Mouse (Mus musculus): ENCODE results near the gene Zc3h15.

Zc3h15 gene

DNA sequence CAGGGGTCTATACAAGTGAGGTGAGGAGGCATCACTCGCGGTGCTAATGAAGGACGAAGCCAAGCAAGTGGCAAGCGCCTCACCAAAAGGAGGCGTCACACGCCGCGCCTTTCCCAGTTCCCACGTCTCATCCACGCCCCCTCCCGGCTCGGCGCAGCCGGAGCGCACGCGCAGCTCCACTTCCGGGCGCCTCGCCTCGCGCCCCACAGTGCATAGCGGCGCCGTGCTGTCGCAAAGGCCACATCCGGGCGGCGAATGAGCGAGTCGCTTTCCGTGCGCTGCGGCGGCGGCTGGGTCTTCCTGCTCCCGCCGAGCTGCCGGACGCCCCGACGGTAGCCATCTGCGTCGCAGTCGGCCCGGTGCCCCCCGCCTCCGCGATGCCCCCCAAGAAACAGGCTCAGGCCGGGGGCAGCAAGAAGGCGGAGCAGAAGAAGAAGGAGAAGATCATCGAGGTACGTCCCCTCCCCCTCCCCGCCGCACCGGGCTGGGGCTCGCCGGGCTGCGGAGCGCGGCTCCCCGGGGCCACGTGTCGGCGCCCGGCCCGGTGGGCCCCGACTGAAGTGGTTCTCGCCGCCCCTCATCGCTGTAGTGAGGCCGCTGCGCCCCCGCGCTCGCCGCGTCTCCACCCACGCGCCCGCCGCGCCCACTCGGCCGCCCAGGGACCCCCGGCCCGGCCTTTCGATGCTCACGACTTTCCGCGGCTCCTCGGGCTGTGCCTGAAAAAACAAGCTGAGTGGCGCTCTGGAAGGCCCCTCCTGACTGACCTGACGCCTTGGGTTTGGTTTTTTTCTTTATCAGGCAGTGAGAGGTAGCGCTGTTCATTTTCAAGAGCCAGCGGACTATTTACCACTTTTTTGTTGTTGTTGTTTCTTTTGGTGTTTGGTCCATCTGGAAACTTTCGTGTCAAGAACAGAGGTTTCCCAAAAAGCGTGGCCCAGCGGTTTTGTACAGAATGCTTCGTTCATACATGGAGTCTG lies at the start of gene Zc3h15:
Zc3h15 (plus strand) TSS at position 160 of the 977 bp plus-strand sequence.
- peak; percentile 97 to 98 for DNase-seq

DNA sequence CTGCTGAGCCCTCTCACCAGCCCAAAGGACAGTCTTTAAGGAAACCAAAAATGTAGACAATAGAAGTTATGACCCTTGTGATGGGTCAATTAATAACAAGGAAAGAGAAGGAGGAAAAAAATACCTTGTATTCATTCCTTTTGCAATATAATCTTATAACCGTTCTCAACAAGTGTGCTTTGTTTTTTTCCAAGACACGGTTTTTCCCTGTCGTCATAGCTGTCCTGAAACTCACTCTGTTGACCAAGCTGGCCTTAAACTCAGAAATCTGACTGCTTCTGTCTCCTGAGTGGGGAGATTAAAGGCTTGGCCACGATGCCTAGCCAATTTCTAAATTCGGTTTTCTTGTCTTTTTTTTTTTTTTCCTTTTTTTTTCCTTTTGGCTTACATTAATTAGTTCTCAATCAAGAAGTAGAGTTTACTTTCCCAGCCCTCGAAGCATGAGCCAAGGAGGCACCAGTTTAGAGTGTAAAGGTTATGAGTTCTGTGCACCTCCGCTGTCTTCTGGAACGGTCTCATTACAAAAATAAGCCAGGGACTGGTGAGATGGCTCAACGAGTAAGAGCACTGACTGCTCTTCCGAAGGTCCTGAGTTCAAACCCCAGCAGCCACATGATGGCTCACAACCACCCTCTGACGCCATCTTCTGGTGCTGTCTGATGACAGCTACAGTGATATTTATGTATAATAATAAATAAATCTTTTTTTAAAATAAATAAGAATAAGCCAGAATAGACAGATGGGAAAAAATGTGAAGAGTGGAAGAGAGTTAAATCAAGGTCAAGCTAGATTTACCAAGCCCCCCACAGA lies 23.5 kb upstream of the Zc3h15 start:
- no peak for DNase-seq

DNA sequence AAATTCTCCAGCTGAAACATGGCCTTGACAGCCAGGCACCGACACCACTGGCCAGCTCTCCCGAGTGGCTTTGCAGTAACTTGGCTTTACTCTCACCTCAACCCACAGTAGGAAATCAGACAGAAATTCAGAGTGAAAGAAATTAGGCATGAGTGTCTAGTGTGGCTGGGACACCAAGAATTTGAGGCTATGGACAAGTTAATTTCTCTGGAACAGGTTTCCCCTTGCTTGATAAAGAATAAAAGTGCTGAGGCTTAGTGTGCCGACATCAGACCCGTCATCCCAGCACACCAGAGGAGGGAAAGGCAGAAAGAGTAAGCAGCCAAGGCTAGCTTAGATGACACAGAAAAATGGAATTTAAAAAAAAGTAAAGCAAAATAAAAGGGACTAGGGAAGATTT lies 22.7 kb upstream of the Zc3h15 start:
- DNase-seq = no peak

DNA sequence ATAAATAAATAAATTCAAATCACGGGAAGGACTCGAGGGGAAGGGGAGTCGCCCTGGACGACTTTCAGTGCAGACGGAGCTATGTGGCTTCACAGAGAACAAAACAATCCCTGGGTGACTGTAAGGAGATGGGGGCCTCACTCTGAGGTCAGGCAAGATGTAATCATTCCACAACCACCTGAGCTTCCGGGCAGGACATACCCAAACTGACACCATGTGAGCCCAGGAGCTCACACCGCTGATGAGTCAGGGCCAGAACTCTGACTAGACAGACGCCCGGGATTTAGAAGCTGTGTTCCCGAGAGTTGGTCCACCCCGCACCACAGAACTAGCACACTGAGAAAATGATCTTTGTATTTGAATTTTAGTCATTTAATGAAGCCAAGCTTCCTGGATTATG lies 21.4 kb upstream of the Zc3h15 start:
- DNase-seq = no peak

DNA sequence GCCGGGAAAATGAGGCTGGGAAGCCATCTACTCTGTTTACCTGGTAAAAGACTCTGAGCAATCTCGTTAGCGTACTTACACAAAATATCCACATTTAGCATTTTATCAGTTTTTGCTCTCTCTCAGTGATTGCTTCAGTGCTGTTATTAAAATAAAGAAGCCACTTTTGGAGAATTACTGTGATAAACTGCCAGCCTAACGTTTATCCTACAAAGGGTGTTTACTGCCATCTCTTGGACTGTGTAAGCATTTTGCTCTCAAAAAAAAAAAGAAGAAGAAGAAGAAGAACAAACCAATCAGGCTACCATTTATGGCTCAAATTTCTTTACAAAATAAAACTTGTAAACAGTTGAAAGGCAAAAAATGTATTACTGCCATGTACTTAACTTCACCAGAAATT lies 20.2 kb upstream of the Zc3h15 start:
- DNase-seq = no peak

DNA sequence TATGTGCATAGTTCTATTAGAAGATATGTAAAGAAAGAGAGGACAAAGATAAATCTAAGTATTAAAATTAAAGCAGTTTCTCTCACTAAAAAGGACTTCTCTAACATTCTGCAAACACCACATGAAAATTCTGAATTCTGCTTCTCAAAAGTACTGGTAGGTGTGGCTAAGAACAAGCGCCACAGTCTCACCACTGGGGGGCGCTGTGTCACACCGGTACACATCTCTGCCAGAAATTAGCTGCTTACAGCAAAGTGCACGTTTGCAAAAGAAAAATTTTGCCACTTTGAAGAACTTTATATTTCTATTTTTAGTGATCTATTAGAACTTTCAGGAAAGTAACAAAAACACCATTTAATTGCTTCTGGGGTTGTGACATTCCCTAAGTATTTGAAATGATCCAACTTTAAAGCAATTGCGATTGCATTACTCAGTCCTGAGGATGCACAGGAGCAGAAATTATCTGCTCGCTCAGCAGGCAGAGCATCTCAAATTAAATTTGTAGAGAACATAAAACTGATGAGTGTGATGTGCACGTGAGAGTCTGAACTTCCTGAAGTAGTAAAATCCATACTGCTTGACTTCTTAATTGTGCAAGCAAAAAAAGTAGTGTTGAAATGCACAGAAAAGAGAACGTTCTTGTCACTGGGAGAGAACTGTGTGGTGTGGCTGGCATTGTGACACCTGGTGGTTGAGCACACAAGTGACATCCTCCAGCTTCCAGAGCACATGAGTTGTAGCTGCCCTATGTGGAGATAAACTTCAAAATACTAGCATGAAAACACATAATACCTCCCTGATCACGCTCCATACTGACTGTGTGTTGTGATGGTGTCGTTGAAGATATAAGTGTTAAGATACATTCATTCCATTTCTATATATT lies 18.8 kb upstream of the Zc3h15 start:
- peak; percentile 84 to 89 for DNase-seq

DNA sequence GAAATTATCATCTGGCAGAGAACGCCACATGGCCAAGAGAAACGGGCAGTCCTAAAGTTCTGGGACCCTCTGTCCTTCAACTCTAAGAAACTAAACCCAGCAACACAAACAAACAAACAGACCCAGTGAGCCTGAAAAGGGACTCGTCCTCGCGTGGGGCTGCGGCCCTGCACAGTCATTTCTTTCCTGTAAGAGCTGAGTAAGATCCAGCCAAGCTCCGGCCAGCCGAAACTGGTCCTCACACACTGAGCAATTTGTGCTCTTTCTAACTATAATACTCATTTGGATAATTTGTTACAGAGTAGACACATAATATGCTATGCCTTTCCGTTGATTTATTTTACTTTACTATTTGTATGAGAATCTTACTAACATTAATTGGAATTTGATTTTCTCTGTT lies 17.4 kb upstream of the Zc3h15 start:
- DNase-seq = no peak

DNA sequence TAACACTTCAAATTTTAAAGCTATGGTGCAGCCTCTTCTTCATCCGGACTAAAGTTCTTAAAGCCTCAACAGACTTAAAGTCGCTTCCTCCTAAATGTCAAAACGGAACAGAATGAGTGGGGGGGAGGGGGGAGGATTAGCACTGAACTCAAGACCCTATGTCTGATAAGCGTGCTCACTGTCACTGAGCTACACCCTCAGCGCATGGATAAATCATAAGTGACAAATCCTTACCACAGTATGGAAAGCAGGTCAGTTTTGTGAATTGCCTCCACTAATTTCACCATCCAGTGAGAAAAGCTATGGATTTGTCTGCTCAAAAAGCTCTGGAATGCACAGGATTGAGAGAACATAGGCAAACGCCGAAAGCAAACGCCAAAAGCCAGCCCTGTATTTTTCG lies 16.7 kb upstream of the Zc3h15 start:
- no peak for DNase-seq

DNA sequence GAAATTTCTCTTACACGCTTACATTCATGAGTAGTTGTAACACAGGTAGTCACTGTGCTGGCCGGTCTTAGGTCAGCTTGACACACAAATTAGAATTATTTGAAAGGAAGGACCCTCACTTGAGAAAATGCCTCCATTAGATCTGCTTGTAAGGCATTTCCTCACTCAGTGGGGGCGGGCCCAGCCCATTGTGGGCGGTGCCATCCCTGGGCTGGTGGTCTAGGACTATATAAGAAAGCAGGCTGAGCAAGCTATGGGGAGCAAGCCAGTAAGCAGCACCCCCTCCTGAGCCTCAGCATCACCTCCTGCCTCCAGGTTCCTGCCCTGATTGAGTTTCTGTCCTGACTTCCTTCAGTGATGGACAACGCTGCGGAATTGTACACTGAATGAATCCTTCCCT lies 16.3 kb upstream of the Zc3h15 start:
- DNase-seq = no peak

DNA sequence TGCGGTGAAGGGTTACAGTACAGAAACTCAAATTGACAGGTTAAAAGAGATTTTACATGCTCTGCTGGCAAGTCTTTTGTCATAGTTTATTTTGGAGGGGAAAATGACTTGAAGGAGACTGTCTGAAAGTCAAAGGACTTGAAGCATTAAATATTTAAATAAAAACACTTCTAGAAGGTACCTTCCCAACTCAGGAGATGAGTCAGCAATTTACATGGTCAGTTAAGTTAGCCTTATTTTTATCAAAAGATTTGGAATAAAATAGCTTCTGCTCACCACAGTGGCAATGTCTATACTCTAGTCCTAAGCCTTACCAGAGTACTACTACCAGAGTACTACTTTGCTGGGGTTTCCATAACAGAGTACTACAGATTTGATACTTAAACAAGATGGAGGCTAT lies 2.2 kb upstream of the Zc3h15 start:
- DNase-seq = no peak

DNA sequence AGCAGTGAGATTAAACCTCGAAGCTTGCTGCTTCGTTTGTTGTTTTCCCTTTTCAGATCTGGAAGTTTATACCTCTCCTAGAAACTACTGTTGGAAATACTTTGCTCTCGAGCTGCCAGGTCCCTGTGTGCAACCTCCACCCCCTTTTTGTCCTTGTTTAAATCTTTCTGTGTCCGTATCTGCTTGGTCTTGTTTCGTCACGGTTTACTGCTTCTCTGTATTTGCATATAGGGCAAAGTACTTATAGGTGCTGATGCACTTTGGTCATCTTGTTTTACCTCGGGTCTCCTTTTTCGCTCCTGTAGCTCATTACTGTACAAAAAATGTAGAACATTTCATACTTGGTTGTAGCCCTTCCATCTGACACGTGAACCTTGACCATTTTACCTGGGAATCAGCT lies 4.7 kb downstream of the Zc3h15 start:
- DNase-seq = no peak

DNA sequence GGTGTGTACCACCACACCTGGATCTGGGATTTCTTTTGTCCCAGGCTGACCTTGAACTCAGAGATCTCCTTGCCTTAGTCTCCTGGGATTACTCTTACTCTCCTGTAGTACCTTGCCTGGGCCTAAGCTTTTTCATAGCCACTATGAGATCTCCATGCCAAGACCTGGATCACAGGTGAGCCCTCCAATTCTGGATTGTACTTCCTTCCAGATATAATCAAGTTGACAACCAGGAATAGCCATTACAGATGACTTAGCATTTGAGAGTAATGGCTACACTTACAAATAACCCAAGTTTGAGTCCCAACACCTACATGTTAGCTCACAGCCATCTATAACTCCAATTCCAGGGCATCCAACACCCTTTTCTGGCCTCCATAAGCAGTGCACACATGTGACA lies 8.4 kb downstream of the Zc3h15 start:
- no peak for DNase-seq

DNA sequence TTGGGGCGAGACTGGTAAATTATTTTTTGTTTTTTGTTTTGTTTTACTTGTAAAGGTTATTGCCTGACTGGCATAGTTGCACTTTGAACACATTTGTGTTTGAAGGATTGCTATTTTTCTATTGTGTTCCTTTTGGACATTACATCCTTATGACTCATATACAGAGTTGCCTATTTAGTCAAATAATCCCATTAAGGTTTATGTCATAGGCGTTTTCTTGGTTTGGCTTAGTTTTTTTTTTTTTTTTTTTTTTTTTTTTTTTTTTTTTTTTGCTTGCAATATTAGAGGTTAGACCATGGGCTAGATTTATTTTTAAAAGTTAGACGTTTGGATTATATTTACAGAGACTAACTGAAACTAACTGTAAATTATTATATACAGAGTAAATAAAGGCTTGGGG lies 15.0 kb downstream of the Zc3h15 start:
- DNase-seq = no peak

DNA sequence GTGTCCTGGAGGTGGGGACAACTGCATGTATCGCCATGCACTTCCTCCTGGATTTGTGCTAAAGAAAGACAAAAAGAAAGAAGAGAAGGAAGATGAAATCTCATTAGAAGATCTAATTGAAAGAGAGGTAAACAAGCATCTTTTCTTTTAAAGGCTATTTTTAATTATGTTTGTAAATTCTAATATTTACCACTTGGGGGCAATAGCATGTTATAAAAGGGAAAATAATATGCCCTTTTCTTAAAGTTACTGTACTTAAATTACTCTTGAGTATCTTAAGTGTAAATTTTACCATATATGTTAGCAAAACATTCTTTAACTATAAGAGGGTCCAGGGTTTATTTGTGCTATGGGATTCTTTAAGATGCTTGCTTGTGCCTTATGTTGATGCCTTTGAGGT lies 15.9 kb downstream of the Zc3h15 start:
- no peak for DNase-seq

DNA sequence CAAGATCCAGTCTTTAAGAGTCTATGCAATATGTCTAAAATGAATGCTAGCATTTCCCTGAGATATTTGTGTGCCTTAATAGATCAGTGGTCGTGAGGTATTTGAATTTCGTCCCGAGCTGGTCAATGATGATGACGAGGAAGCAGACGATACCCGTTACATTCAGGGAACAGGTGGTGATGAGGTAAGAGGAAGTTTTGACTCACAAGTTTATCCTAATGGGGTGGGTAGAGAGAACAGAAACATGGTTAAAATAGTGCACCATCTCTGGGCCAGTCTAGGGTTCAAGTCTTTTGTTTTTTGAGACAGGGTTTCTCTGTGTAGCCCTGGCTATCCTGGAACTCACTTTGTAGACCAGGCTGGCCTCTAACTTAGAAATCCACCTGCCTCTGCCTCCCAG lies 17.1 kb downstream of the Zc3h15 start:
- DNase-seq = no peak

DNA sequence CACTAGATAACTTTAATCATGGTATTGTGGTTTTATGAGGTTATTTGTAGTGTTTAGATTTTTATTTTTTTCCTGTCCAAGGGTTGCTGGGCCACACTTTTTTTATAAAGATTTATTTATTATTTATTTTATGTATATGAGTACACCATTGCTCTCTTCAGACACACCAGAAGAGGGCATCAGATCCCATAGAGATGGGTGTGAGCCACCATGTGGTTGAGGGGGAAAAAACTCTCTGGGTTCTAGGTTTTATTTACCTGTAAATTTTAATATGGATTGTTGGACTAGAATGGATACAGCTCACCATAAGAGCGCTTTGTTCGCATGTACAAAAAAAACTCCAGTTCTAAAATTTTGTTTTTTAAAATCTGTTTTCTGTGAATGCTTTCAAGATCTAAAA lies 20.8 kb downstream of the Zc3h15 start:
- DNase-seq = peak in 1 of 2 experiments; percentile 17

DNA sequence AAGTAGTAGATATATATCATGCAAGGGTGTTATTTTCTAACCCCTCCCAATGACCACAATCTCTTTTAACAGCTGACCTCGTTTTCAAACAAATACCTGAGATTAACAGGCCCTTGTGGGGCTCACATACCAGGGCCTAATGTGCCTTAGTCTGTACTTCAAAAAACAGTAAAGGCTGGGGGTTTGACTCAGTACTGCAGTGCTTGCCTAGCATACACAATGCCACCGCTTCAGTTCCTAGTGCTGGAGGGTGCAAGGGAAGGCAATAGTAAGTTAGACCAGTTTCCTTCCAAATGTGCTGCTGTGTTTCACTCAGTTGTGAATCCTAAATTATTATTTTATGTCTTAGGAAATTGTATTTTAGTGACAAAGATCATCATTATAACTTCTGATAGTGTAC lies 23.2 kb downstream of the Zc3h15 start:
- no peak for DNase-seq

DNA sequence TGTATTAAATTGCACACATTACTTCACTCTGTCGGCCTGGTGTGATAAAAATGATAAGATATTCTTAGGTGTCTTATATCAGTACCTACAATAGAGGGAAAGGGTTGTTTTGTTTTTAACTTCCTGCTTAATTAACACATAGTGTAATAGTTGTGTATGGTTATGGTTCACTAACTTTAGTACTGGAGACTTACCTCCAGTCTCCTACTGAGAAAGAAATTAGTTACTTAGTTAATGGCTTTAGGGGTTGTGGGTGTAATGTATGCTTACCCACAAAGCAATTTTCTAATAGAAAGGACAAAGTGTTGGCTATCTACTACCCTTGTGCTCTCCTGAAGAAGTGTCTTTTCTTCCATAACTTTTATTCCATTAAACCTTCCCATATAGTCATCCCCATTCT lies 23.8 kb downstream of the Zc3h15 start:
- DNase-seq = no peak

DNA sequence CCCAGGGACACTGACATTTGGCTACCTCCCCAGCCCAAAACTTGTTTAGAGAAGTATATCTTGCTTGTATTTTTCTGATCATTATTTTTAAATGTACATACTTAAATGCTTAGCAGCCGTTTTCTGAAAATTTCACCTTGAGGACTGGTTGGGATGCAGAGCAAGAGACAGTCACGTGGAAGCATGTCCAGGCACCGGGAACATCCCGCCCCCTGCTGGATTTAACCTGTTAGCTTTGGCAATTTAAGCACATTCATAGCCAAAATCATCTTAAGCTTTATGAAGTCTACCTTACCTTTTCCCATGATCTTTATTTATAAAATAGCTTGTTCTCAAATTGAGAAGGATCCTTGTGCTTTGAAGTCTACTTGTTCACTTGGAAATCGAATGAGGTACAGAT lies 25.8 kb downstream of the Zc3h15 start:
- DNase-seq = peak; percentile 20 to 22

DNA sequence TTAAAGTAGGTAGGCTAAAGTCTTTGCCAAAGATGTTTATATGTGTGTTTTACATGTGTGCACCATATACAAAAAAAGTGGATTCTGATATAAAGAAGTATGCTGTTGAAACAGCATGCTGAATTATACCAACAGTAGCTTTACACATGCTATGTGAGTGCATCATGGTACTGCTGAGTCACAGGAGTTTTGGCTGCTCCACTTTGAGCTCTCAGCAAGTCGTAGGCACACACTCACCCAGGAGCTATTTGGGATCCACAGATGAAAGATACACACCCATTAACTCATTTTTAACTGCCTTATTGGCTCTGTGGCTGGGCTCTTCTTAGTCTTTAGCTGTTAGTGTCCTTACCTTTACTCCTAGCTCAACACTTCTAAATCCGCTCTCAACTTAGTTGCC lies 27.6 kb downstream of the Zc3h15 start:
- no peak for DNase-seq

DNA sequence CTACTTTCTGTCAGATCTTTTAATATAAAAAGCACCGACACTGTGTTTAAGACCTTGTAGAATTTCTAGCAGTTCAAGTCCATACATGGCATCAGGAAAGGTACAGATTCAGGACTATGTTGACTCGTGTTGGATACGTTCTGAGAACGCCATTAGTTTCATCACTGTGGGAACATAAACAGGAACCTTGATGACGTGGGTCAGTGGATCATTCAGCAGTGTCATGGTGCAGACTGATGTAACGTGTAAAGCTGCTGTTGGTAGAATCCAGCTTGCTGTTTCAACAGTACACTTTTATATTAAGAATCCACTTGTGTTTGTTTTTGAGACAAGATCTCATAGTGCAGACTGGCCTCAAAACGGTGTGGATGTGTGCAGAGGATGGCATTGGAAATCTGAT lies 28.8 kb downstream of the Zc3h15 start:
- DNase-seq = no peak

DNA sequence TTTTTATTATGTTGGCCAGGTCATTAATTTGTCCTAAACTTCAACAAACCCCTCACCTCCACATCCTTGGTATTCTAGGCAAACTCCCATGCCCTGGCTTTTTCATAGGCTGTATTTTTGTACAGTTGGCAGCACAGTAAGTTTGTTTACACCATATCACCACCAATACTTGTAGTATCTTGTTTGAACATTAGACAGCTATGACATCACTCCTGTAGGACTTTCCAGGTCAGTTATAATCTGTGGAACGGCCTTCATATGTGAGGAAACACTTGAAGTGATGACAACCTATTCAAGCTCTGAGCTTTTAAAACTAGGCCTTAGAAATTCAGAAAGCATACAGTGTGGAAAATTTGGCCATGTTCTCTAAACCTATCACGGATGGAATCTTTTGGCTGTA lies 29.6 kb downstream of the Zc3h15 start:
- DNase-seq = no peak

DNA sequence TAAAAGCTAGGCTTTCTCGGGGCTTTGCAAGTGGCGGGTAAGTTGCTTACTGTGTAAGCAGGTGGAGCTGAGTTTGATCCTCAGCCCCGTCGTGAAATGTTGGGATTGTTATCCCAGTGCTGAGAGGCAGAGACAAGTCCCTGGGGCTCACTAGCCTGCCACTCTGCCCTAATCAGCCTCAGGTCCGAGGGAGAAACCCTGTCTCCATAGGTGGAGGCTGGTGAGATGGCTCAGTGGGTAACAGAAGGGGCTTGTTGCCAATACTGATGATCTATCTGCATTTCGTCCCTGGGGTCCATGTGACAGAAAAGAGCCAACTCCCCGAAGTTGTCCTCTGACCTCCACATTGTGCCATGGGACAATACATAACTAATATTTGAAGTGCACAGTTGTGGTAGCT lies 30.2 kb downstream of the Zc3h15 start:
- DNase-seq = no peak
